Mouse (Mus musculus) limb, embryonic 12.5 days (tissue): ENCODE data around the gene Gm39566. TPM values are rescaled to one million over a fixed set of nuclear protein-coding genes. Genes with fewer than 3 reads are reported as not detected.

Experiments used
- ATAC-seq: fragments of 200-750 bp; cut with Nextera tagmentation; 2 replicates; pipeline ENCODE4 v1.8.0; 2017; ENCODE audit warnings: low read depth, moderate TSS enrichment; ENCODE audit not compliant: insufficient number of reproducible peaks, insufficient read depth, low FRiP score, low TSS enrichment
- H3K27ac ChIP-seq: fragments of 300-500 bp; sonication (generic); 2 replicates; pipeline ENCODE4 v1.5.1; 2016; ENCODE audit warnings: mild to moderate bottlenecking, moderate library complexity
- H3K27me3 ChIP-seq: fragments of 300-500 bp; sonication (generic); 2 replicates; pipeline ENCODE4 v1.6.1; 2016; ENCODE audit warnings: mild to moderate bottlenecking, moderate library complexity
- H3K36me3 ChIP-seq: fragments of 300-500 bp; sonication (generic); 2 replicates; pipeline ENCODE4 v1.6.1; 2016; ENCODE audit warnings: mild to moderate bottlenecking, moderate library complexity
- H3K4me1 ChIP-seq: fragments of 300-500 bp; sonication (generic); replicated peaks from 2 replicates; pipeline ENCODE4 v1.6.1; 2016
- H3K4me2 ChIP-seq: fragments of 300-500 bp; sonication (generic); 2 replicates; pipeline ENCODE4 v1.6.1; 2016; ENCODE audit warnings: mild to moderate bottlenecking, moderate library complexity
- H3K4me3 ChIP-seq: fragments of 300-500 bp; sonication (generic); replicated peaks from 2 replicates; pipeline ENCODE4 v1.5.1; 2016; ENCODE audit warnings: mild to moderate bottlenecking
- H3K9ac ChIP-seq: fragments of 300-500 bp; sonication (generic); replicated peaks from 2 replicates; pipeline ENCODE4 v1.6.1; 2016; ENCODE audit warnings: mild to moderate bottlenecking, moderate library complexity
- H3K9me3 ChIP-seq: fragments of 300-500 bp; sonication (generic); 2 replicates; pipeline ENCODE4 v1.6.1; 2016; ENCODE audit warnings: mild to moderate bottlenecking, moderate library complexity
- WGBS: fragments of 180-500 bp; shearing (Covaris S2); methylation state at CpG from one replicate; pipeline ENCODE4 v1.1.7; 2016; 5-methylcytosine and 5-hydroxymethylcytosine counted together
- polyA plus RNA-seq: library from polyadenylated mRNA; unstranded; fragments of >200 nt; fragmentation: Nextera tagmentation; extraction: Ambion mirVana; gene quantifications from 2 replicates; pipeline ENCODE4 v1.2.1, GENCODE M21; 2016

Gene Gm39566
- polyA plus RNA-seq, 1 experiment from 2014 or later, result not detected

DNA sequence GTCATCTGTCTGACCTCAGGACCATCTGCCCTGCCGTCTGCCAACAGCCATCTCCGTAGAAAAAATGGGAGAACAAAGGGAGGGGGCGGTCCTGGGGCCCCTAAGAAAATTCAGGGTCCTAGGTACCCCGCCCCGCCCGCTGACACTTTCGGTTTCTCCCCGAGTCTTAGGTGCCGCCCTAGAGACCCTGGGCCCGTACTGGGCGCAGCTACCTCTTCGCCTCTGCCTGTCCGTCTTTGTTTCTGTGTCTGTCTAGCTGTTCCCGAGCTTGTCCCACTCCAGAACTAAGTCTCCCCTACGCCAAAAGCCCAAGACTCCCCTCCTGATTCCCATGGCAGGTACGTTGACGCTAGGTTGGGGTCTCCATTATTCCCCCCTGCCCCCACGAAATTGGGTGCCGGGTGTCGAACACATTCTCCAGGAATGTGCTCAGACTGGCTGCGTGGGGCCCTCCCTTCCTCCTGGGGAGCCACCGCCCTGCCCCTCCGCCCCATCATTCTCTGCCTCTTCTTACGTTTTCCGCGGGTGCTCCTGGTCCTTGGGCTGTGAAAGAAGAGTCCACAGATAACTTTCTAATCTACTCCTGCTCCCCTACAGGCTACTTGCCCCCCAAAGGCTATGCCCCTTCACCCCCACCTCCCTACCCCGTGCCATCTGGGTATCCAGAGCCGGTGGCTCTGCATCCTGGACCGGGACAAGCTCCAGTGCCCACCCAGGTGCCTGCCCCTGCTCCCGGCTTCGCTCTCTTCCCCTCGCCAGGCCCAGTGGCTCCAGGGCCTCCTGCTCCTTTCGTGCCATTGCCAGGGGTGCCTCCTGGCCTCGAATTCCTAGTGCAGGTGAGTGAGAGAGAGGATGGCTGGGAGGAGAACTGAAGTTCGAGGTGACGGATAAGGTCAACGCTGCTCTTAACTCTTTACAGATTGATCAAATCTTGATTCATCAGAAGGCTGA is 31.9 kb upstream of the Gm39566 start:
- Histone ChIP-seq H3K9ac (peak overlapping the region; percentile 81), H3K27me3 (no peaks in the 10 kb centered on the region), H3K4me3 (peak overlapping the region; percentile 72), H3K9me3 (no peaks in the 10 kb centered on the region), H3K4me1 (peaks cover 28% of the 10 kb centered on the region), H3K4me2 (peak overlapping the region; percentile 90), H3K27ac (peak overlapping the region; percentile 97), H3K36me3 (peaks cover 44% of the 10 kb centered on the region)
- 10% methylated on average over 37 of the region's 37 CpGs for WGBS
- ATAC-seq, result peak; percentile 45

GRCm38 (mm10) chr11:69846198-69846680 is 31.1 kb upstream of the Gm39566 start, which contains the start of gene Plscr3:
Plscr3 (plus strand) TSS chr11:69846376.
- Histone ChIP-seq H3K9me3 (no peaks in the 10 kb centered on the region), H3K9ac (peak within 1 kb of the TSS; percentile 81), H3K4me2 (peak within 1 kb of the TSS; percentile 90), H3K27ac (peak within 1 kb of the TSS; percentile 97), H3K4me1 (peaks cover 28% of the 10 kb centered on the region), H3K36me3 (peaks cover 36% of the 10 kb centered on the region), H3K27me3 (no peaks in the 10 kb centered on the region), H3K4me3 (peak within 1 kb of the TSS; percentile 72)
- peak; percentile 91 for ATAC-seq
- 1% methylated on average over 38 of the region's 38 CpGs for WGBS

DNA sequence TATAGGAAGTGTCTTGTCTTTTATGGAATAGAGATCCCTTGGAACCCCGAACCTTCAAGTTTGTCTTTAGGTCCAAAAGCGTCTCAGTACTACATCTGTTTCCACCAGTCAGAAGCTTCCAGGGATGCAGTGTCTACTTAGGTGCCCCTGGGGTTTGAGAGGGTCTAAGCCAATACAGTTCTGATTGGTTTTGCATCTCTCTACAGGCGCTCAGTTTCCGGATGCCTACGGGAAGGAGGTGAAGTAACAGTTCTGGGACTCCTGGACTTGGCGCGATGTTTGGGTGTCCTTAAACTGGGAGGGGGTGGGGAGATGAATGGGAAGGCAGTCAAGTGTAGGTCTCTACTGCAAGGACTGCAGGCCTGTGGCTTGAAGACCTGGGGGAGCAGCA is 23.6 kb upstream of the Gm39566 start:
- H3K27me3 ChIP-seq, result peaks cover 28% of the 10 kb centered on the region
- H3K9ac ChIP-seq, result peak overlapping the region; percentile 64
- peaks cover 2% of the 10 kb centered on the region; the same call in 1 of the 2 replicates for H3K36me3 ChIP-seq
- H3K4me1 ChIP-seq, result peaks cover 43% of the 10 kb centered on the region
- H3K27ac ChIP-seq, result peak overlapping the region; percentile 89
- H3K4me2 ChIP-seq, result peak overlapping the region; percentile 95
- H3K9me3 ChIP-seq, result no peaks in the 10 kb centered on the region
- no peak for ATAC-seq
- H3K4me3 ChIP-seq, result peak overlapping the region; percentile 72
- 2% methylated on average over 7 of the region's 7 CpGs for WGBS

GRCm38 (mm10) chr11:69837952-69838713 is 23.0 kb upstream of the Gm39566 start, which contains the start of gene Tmem256:
Tmem256 (plus strand) TSS chr11:69838514.
- Histone ChIP-seq H3K4me3 (peak within 1 kb of the TSS; percentile 72), H3K4me1 (peaks cover 46% of the 10 kb centered on the region), H3K36me3 (peaks cover 7% of the 10 kb centered on the region), H3K4me2 (peak within 1 kb of the TSS; percentile 95), H3K27me3 (peaks cover 34% of the 10 kb centered on the region), H3K9me3 (no peaks in the 10 kb centered on the region), H3K9ac (peak within 1 kb of the TSS; percentile 81), H3K27ac (peak within 1 kb of the TSS; percentile 89)
- ATAC-seq, result peak; percentile 91
- WGBS, result under 1% methylated on average over 34 of the region's 34 CpGs

DNA sequence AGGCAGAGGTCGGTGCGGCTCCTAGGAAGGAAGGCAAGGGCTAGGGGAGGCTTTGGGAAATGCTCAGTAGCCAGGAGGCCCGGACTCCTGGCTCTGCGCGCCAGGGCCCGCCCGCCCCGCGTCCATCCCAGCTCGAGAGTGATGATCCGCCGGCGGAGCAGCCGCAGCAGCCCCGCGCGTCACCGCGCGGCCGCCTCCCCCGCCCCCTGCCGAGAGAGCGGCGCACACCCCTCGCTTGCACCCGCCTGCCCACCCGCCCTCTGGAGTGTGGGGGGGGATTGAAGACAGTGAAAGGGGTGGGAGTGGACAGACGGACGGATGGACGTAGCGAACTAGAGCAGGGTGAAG is 22.5 kb upstream of the Gm39566 start, which contains the start of gene Nlgn2:
Nlgn2 (minus strand) TSS at position 181 of the 348 bp plus-strand sequence.
- Histone ChIP-seq H3K27me3 (peaks cover 38% of the 10 kb centered on the region), H3K4me2 (peak within 1 kb of the TSS; percentile 95), H3K9me3 (no peaks in the 10 kb centered on the region), H3K9ac (peak within 1 kb of the TSS; percentile 81), H3K4me1 (peaks cover 46% of the 10 kb centered on the region), H3K36me3 (peaks cover 12% of the 10 kb centered on the region), H3K4me3 (peak within 1 kb of the TSS; percentile 72), H3K27ac (peak within 1 kb of the TSS; percentile 89)
- WGBS, result under 1% methylated on average over 30 of the region's 32 CpGs
- ATAC-seq, result no peak; the same call in 1 of the 2 replicates

DNA sequence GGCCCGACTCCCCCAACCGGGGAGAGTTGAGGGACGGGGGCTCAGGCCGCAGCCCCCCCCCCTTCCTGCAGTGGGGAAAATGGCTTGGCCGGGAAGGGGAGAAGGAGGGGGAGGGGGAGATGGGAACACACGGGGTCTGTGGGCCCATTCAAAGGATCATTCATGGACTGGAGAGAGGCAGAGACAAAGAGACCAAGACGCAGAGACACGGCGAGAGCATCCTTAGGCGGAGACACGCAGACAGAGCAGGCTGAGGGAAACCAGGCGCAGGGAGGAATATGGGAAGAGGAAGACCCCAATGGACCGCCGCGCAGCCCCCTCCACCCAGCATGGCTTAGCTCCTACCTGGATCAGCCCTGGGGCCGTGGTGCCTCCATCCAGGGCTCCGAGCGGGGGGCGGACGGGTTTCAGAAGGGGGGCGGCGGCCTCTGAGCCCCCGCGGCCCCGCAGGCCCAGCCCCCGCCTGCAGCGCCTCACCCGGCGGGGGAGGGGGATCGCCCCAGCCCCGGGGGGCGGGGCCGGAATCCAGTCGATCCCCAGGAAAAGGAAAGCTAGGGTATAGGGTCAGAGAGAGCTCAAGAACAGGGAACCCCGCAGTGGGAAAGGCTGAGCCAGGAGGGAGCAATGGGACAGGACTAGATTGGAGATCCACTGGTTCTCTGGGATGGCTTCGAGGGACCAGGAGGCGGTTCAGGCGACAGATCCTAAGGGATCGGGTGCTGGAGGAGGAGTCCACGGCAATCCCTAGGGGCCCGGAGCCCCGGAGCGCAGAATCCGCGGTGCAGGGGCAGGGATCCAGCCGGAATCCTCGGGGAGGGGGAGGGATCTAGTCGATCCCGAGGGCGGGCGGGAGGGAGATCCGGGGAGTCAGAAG is 21.8 kb upstream of the Gm39566 start:
- peaks cover 41% of the 10 kb centered on the region for H3K27me3 ChIP-seq
- no peak for ATAC-seq
- WGBS, result under 1% methylated on average over 40 of the region's 52 CpGs

DNA sequence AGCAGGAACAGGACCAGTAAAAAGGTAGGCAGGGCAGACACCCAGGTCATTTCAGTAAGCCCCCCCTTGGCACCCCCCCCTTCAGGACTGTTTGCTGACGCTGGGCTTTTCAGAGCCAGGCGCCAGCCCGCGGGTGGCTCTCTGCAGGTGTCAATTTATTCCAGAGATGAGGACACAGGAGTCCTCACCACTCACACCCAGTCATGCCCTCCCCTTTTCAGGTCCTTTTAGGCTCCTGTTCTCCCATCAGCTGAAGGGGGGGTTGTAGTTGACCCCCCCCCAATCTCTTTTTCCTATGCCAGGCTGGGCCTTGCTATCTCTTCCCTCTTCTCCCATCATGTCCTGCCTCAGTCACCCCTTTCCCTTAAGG is 20.9 kb upstream of the Gm39566 start:
- Histone ChIP-seq H3K4me3 (peak overlapping the region; percentile 72), H3K4me2 (peak overlapping the region; percentile 95), H3K9ac (peak overlapping the region; percentile 81; the same call in 1 of the 2 replicates), H3K27ac (peak overlapping the region; percentile 89; the same call in 1 of the 2 replicates), H3K4me1 (peaks cover 46% of the 10 kb centered on the region), H3K36me3 (peaks cover 28% of the 10 kb centered on the region), H3K27me3 (peaks cover 41% of the 10 kb centered on the region), H3K9me3 (no peaks in the 10 kb centered on the region)
- 0% methylated on average over 4 of the region's 4 CpGs for WGBS
- no peak for ATAC-seq

More for the DNA sequence above, 21.8 kb upstream of the Gm39566 start:
- H3K4me3 ChIP-seq, result peak overlapping the region; percentile 72
- H3K9ac ChIP-seq, result peak overlapping the region; percentile 81
- H3K4me1 ChIP-seq, result peaks cover 46% of the 10 kb centered on the region
- peak overlapping the region; percentile 95 for H3K4me2 ChIP-seq
- peaks cover 19% of the 10 kb centered on the region for H3K36me3 ChIP-seq
- no peaks in the 10 kb centered on the region for H3K9me3 ChIP-seq
- H3K27ac ChIP-seq, result peak overlapping the region; percentile 89

DNA sequence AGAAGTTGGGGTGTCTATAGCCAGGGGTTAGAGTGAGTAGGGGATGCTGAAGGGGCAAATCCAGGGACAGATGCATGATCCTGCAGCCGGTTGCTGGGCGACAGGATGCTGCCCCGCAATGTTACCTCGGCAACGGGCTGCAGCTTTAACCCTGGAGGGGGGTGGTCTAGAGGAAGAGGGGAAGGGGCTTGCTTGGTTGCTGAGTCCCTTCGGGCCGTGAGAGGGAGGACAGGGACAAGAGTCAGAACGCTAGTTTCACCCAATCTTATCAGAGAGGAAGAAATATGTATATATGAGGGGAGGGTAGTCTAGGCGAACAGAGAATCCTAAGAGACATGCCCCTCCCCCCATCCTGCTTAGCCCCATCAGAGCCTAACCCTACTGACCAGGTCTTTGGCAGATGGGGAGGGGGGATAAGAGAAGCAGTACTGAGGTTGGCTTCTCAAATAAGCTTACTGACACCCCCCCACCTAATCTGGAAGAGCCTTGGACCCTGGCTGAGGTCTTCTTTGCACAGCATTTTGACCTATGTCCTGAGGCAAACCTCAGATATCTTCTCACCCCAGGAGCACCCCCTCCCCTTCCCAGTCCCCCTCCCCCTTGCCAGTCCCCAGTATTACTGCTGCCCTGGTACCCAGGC is 20.3 kb upstream of the Gm39566 start:
- H3K4me3 ChIP-seq, result peak overlapping the region; percentile 72
- peaks cover 41% of the 10 kb centered on the region for H3K27me3 ChIP-seq
- H3K36me3 ChIP-seq, result peaks cover 32% of the 10 kb centered on the region
- H3K4me2 ChIP-seq, result peak overlapping the region; percentile 95
- H3K4me1 ChIP-seq, result peaks cover 46% of the 10 kb centered on the region
- WGBS, result 6% methylated on average over 9 of the region's 9 CpGs
- no peak overlapping the region for H3K27ac ChIP-seq
- no peaks in the 10 kb centered on the region for H3K9me3 ChIP-seq
- no peak for ATAC-seq
- peak overlapping the region; percentile 1; the same call in 1 of the 2 replicates for H3K9ac ChIP-seq

- Histone ChIP-seq H3K4me3 (peak overlapping the region; percentile 72), H3K36me3 (peaks cover 39% of the 10 kb centered on the region), H3K9ac (peak overlapping the region; percentile 77), H3K4me1 (peaks cover 45% of the 10 kb centered on the region), H3K9me3 (no peaks in the 10 kb centered on the region), H3K27me3 (peaks cover 41% of the 10 kb centered on the region), H3K4me2 (peak overlapping the region; percentile 95), H3K27ac (0 out of 2 replicates have a peak overlapping the region, but pooled peaks have one; percentile 4)
- no peak for ATAC-seq
- 9% methylated on average over 42 of the region's 48 CpGs for WGBS
Observed at GRCm38 (mm10) chr11:69834001-69834549, 19.0 kb upstream of the Gm39566 start.
